Mouse (Mus musculus) bone marrow macrophage, adult 2 months (primary cell): ENCODE results near the gene Midn.

Experiments
- CTCF ChIP-seq: IDR thresholded peaks from 2 replicates; pipeline ENCODE4 v1.5.1; 2012; ENCODE audit warnings: low read depth, mild to moderate bottlenecking, low read length, moderate library complexity
- POLR2A ChIP-seq: IDR thresholded peaks from 2 replicates; pipeline ENCODE4 v1.6.1; 2012; ENCODE audit warnings: mild to moderate bottlenecking, low read depth, low read length, borderline replicate concordance

DNA sequence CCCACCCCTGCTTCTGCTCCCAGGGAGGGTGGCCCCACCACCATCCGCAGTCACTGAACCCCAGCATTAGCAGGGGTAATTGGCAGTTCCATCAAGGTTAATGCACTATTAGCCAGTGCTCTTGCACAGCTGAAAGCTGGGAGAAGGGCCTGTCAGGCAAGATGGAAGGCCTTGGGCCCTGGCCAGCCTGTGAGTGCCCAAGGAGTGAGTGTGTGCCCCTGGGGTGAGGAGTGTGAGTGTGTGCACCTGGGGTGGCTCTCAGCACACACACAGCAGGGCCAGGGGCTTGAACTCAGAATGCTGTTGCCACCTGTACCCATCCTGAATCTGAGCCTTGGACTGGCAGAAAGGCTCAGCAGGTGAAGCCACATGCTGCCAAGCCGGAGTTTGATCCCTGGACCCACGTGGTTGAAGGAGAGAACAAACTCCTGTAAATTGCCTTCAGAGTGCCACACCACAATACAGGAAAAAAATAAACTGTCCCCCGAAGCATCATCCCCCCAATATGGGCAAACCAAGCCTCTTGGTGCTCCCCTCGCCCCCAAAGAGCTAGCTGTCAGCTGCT lies 28.3 kb downstream of the Midn start:
- no peak for TF ChIP-seq CTCF
- no peak for TF ChIP-seq POLR2A
